Mouse (Mus musculus): Measurements from ENCODE around the gene Cdc27. TPM values are rescaled to one million over a fixed set of nuclear protein-coding genes. Genes with fewer than 3 reads are reported as not detected.

Cdc27 gene
- polyA plus RNA-seq, 1 experiment from 2014 or later, result 31.7 TPM

- Histone ChIP-seq H3K27ac (ENCODE audit: low read length) (no peak overlapping the region), H3K4me1 (replicated peaks; ENCODE audit: control insufficient read depth, insufficient read depth, low read length) (no peaks in the 10 kb centered on the region), H3K9me3 (ENCODE audit: control insufficient read depth, low read length) (no peaks in the 10 kb centered on the region), H3K27me3 (replicated peaks; ENCODE audit: control insufficient read depth, insufficient read depth, low read length) (no peaks in the 10 kb centered on the region), H3K4me2 (ENCODE audit: low read length) (no peak overlapping the region), H3K9ac (replicated peaks; ENCODE audit: low read depth, low read length) (no peak overlapping the region), H3K4me3 (replicated peaks; ENCODE audit: low read length) (no peak overlapping the region), H3K36me3 (ENCODE audit: control insufficient read depth, insufficient read depth) (peaks cover 11% of the 10 kb centered on the region)
- WGBS, result 91% methylated on average over 2 of the region's 2 CpGs
- ATAC-seq, result no peak
Measured at GRCm38 (mm10) chr11:104536843-104537242, 13.6 kb downstream of the Cdc27 start.

GRCm38 (mm10) chr11:104525935-104526334 is 24.5 kb downstream of the Cdc27 start:
- peaks cover 18% of the 10 kb centered on the region for H3K36me3 ChIP-seq (ENCODE audit: control insufficient read depth, insufficient read depth)
- H3K27ac ChIP-seq (ENCODE audit: low read length), result no peak overlapping the region
- no peaks in the 10 kb centered on the region for H3K27me3 ChIP-seq (replicated peaks; ENCODE audit: control insufficient read depth, insufficient read depth, low read length)
- no peak overlapping the region for H3K4me2 ChIP-seq (ENCODE audit: low read length)
- 95% methylated on average over 6 of the region's 6 CpGs for WGBS
- H3K9ac ChIP-seq (replicated peaks; ENCODE audit: low read depth, low read length), result no peak overlapping the region
- no peak overlapping the region for H3K4me3 ChIP-seq (replicated peaks; ENCODE audit: low read length)
- no peaks in the 10 kb centered on the region for H3K4me1 ChIP-seq (replicated peaks; ENCODE audit: control insufficient read depth, insufficient read depth, low read length)
- no peak for ATAC-seq
- H3K9me3 ChIP-seq (ENCODE audit: control insufficient read depth, low read length), result no peaks in the 10 kb centered on the region

- 91% methylated on average over 4 of the region's 4 CpGs for WGBS
- peaks cover 48% of the 10 kb centered on the region for H3K36me3 ChIP-seq (ENCODE audit: control insufficient read depth, insufficient read depth)
Measured at GRCm38 (mm10) chr11:104512436-104512835, 38.0 kb downstream of the Cdc27 start.

GRCm38 (mm10) chr11:104510606-104511005 is 39.8 kb downstream of the Cdc27 start:
- H3K4me2 ChIP-seq (ENCODE audit: low read length), result no peak overlapping the region
- no peaks in the 10 kb centered on the region for H3K27me3 ChIP-seq (replicated peaks; ENCODE audit: control insufficient read depth, insufficient read depth, low read length)
- peaks cover 41% of the 10 kb centered on the region for H3K36me3 ChIP-seq (ENCODE audit: control insufficient read depth, insufficient read depth)
- H3K9me3 ChIP-seq (ENCODE audit: control insufficient read depth, low read length), result no peaks in the 10 kb centered on the region
- no peak overlapping the region for H3K4me3 ChIP-seq (replicated peaks; ENCODE audit: low read length)
- WGBS, result 88% methylated on average over 2 of the region's 2 CpGs
- H3K27ac ChIP-seq (ENCODE audit: low read length), result no peak overlapping the region
- no peak for ATAC-seq
- no peaks in the 10 kb centered on the region for H3K4me1 ChIP-seq (replicated peaks; ENCODE audit: control insufficient read depth, insufficient read depth, low read length)
- no peak overlapping the region for H3K9ac ChIP-seq (replicated peaks; ENCODE audit: low read depth, low read length)

More at GRCm38 (mm10) chr11:104512436-104512835, 38.0 kb downstream of the Cdc27 start:
- Histone ChIP-seq H3K4me3 (replicated peaks; ENCODE audit: low read length) (no peak overlapping the region), H3K4me2 (ENCODE audit: low read length) (no peak overlapping the region), H3K9me3 (ENCODE audit: control insufficient read depth, low read length) (no peaks in the 10 kb centered on the region), H3K9ac (replicated peaks; ENCODE audit: low read depth, low read length) (no peak overlapping the region), H3K27ac (ENCODE audit: low read length) (no peak overlapping the region), H3K27me3 (replicated peaks; ENCODE audit: control insufficient read depth, insufficient read depth, low read length) (no peaks in the 10 kb centered on the region), H3K4me1 (replicated peaks; ENCODE audit: control insufficient read depth, insufficient read depth, low read length) (no peaks in the 10 kb centered on the region)
- no peak for ATAC-seq

GRCm38 (mm10) chr11:104508455-104508854 is 42.0 kb downstream of the Cdc27 start:
- 79% methylated on average over 4 of the region's 4 CpGs for WGBS
- H3K9ac ChIP-seq (replicated peaks; ENCODE audit: low read depth, low read length), result no peak overlapping the region
- no peak overlapping the region for H3K27ac ChIP-seq (ENCODE audit: low read length)
- no peaks in the 10 kb centered on the region for H3K4me1 ChIP-seq (replicated peaks; ENCODE audit: control insufficient read depth, insufficient read depth, low read length)
- no peaks in the 10 kb centered on the region for H3K27me3 ChIP-seq (replicated peaks; ENCODE audit: control insufficient read depth, insufficient read depth, low read length)
- ATAC-seq, result no peak
- H3K4me3 ChIP-seq (replicated peaks; ENCODE audit: low read length), result no peak overlapping the region
- H3K36me3 ChIP-seq (ENCODE audit: control insufficient read depth, insufficient read depth), result peaks cover 41% of the 10 kb centered on the region
- no peak overlapping the region for H3K4me2 ChIP-seq (ENCODE audit: low read length)
- no peaks in the 10 kb centered on the region for H3K9me3 ChIP-seq (ENCODE audit: control insufficient read depth, low read length)

- WGBS, result 89% methylated on average over 3 of the region's 3 CpGs
- Histone ChIP-seq H3K36me3 (ENCODE audit: control insufficient read depth, insufficient read depth) (no peaks in the 10 kb centered on the region), H3K27me3 (replicated peaks; ENCODE audit: control insufficient read depth, insufficient read depth, low read length) (no peaks in the 10 kb centered on the region), H3K4me1 (replicated peaks; ENCODE audit: control insufficient read depth, insufficient read depth, low read length) (no peaks in the 10 kb centered on the region), H3K9me3 (ENCODE audit: control insufficient read depth, low read length) (no peaks in the 10 kb centered on the region), H3K9ac (replicated peaks; ENCODE audit: low read depth, low read length) (no peak overlapping the region), H3K4me2 (ENCODE audit: low read length) (no peak overlapping the region), H3K27ac (ENCODE audit: low read length) (no peak overlapping the region), H3K4me3 (replicated peaks; ENCODE audit: low read length) (no peak overlapping the region)
- ATAC-seq, result no peak
Measured at GRCm38 (mm10) chr11:104488292-104488691, 62.1 kb downstream of the Cdc27 start.

- no peaks in the 10 kb centered on the region for H3K36me3 ChIP-seq (ENCODE audit: control insufficient read depth, insufficient read depth)
- no peak overlapping the region for H3K9ac ChIP-seq (replicated peaks; ENCODE audit: low read depth, low read length)
- 92% methylated on average over 8 of the region's 8 CpGs for WGBS
- no peak overlapping the region for H3K4me2 ChIP-seq (ENCODE audit: low read length)
- H3K9me3 ChIP-seq (ENCODE audit: control insufficient read depth, low read length), result no peaks in the 10 kb centered on the region; the same call in 1 of the 2 replicates
- ATAC-seq, result no peak
- H3K4me3 ChIP-seq (replicated peaks; ENCODE audit: low read length), result no peak overlapping the region
- H3K4me1 ChIP-seq (replicated peaks; ENCODE audit: control insufficient read depth, insufficient read depth, low read length), result no peaks in the 10 kb centered on the region
- H3K27ac ChIP-seq (ENCODE audit: low read length), result no peak overlapping the region
- no peaks in the 10 kb centered on the region for H3K27me3 ChIP-seq (replicated peaks; ENCODE audit: control insufficient read depth, insufficient read depth, low read length)
Measured at GRCm38 (mm10) chr11:104481971-104482370, 68.4 kb downstream of the Cdc27 start.

- Histone ChIP-seq H3K9ac (replicated peaks; ENCODE audit: low read depth, low read length) (no peak overlapping the region), H3K36me3 (ENCODE audit: control insufficient read depth, insufficient read depth) (no peaks in the 10 kb centered on the region), H3K27ac (ENCODE audit: low read length) (no peak overlapping the region), H3K4me2 (ENCODE audit: low read length) (no peak overlapping the region), H3K4me1 (replicated peaks; ENCODE audit: control insufficient read depth, insufficient read depth, low read length) (no peaks in the 10 kb centered on the region), H3K4me3 (replicated peaks; ENCODE audit: low read length) (no peak overlapping the region), H3K9me3 (ENCODE audit: control insufficient read depth, low read length) (no peaks in the 10 kb centered on the region; the same call in 1 of the 2 replicates), H3K27me3 (replicated peaks; ENCODE audit: control insufficient read depth, insufficient read depth, low read length) (no peaks in the 10 kb centered on the region)
- no peak for ATAC-seq
- 63% methylated on average over 4 of the region's 4 CpGs for WGBS
Measured at GRCm38 (mm10) chr11:104479505-104479904, 70.9 kb downstream of the Cdc27 start.

GRCm38 (mm10) chr11:104469371-104469835 is 81.0 kb downstream of the Cdc27 start:
- under 1% methylated on average over 17 of the region's 19 CpGs for WGBS
- H3K27ac ChIP-seq (ENCODE audit: low read length), result peak overlapping the region; percentile 39; the same call in 1 of the 2 replicates
- H3K4me3 ChIP-seq (replicated peaks; ENCODE audit: low read length), result peak overlapping the region; percentile 93
- ATAC-seq, result peak; percentile 100
- no peaks in the 10 kb centered on the region for H3K36me3 ChIP-seq (ENCODE audit: control insufficient read depth, insufficient read depth)
- peak overlapping the region; percentile 96 for H3K9ac ChIP-seq (replicated peaks; ENCODE audit: low read depth, low read length)
- H3K4me2 ChIP-seq (ENCODE audit: low read length), result peak overlapping the region; percentile 55
- no peaks in the 10 kb centered on the region for H3K9me3 ChIP-seq (ENCODE audit: control insufficient read depth, low read length)
- peaks cover 21% of the 10 kb centered on the region for H3K4me1 ChIP-seq (replicated peaks; ENCODE audit: control insufficient read depth, insufficient read depth, low read length)
- no peaks in the 10 kb centered on the region for H3K27me3 ChIP-seq (replicated peaks; ENCODE audit: control insufficient read depth, insufficient read depth, low read length)

GRCm38 (mm10) chr11:104468751-104469268 is 81.6 kb downstream of the Cdc27 start, which contains the start of gene Kansl1:
TSS of gene Kansl1 (minus strand) at chr11:104468861.
- H3K27ac ChIP-seq (ENCODE audit: low read length), result peak within 1 kb of the TSS; percentile 39
- H3K9me3 ChIP-seq (ENCODE audit: control insufficient read depth, low read length), result no peaks in the 10 kb centered on the region
- ATAC-seq, result peak; percentile 74
- H3K4me1 ChIP-seq (replicated peaks; ENCODE audit: control insufficient read depth, insufficient read depth, low read length), result peaks cover 21% of the 10 kb centered on the region
- H3K9ac ChIP-seq (replicated peaks; ENCODE audit: low read depth, low read length), result peak within 1 kb of the TSS; percentile 96
- peak within 1 kb of the TSS; percentile 93 for H3K4me3 ChIP-seq (replicated peaks; ENCODE audit: low read length)
- no peaks in the 10 kb centered on the region for H3K27me3 ChIP-seq (replicated peaks; ENCODE audit: control insufficient read depth, insufficient read depth, low read length)
- WGBS, result 0% methylated on average over 46 of the region's 69 CpGs
- H3K4me2 ChIP-seq (ENCODE audit: low read length), result peak within 1 kb of the TSS; percentile 71
- no peaks in the 10 kb centered on the region for H3K36me3 ChIP-seq (ENCODE audit: control insufficient read depth, insufficient read depth)
